Mouse (Mus musculus) forebrain, postnatal 0 days (tissue): ENCODE data around the gene Lrit2. TPM values are rescaled to one million over a fixed set of nuclear protein-coding genes. Genes with fewer than 3 reads are reported as not detected.

Source experiments
- ATAC-seq: fragments of 200-750 bp; cut with Nextera tagmentation; 2 replicates; pipeline ENCODE4 v1.8.0; 2017; ENCODE audit warnings: mild to moderate bottlenecking, moderate library complexity
- DNase-seq: peaks from one replicate; pipeline ENCODE4 v3.0.0-alpha.2; 2015
- H3K27ac ChIP-seq: fragments of 300-500 bp; sonication (generic); 2 replicates; pipeline ENCODE4 v1.5.1; 2014; ENCODE audit warnings: low read depth, mild to moderate bottlenecking, antibody characterized with exemption, low read length, moderate library complexity, mixed read lengths
- H3K27me3 ChIP-seq: fragments of 300-500 bp; sonication (generic); 2 replicates; pipeline ENCODE4 v1.6.1; 2014; ENCODE audit warnings: mild to moderate bottlenecking, low read length, mixed read lengths; ENCODE audit not compliant: insufficient read depth
- H3K36me3 ChIP-seq: fragments of 300-500 bp; sonication (generic); 2 replicates; pipeline ENCODE4 v1.6.1; 2014; ENCODE audit warnings: mild to moderate bottlenecking, moderate library complexity; ENCODE audit not compliant: insufficient read depth
- H3K4me1 ChIP-seq: fragments of 300-500 bp; sonication (generic); 2 replicates; pipeline ENCODE4 v1.6.1; 2014; ENCODE audit warnings: antibody characterized with exemption; ENCODE audit not compliant: insufficient read depth
- H3K4me2 ChIP-seq: fragments of 300-500 bp; sonication (generic); 2 replicates; pipeline ENCODE4 v1.6.1; 2014; ENCODE audit warnings: low read depth, mild to moderate bottlenecking, moderate library complexity
- H3K4me3 ChIP-seq: fragments of 300-500 bp; sonication (generic); 2 replicates; pipeline ENCODE4 v1.5.1; 2014; ENCODE audit warnings: low read depth, low read length, mixed read lengths
- H3K9ac ChIP-seq: fragments of 300-500 bp; sonication (generic); 2 replicates; pipeline ENCODE4 v1.6.1; 2014; ENCODE audit warnings: mild to moderate bottlenecking
- H3K9me3 ChIP-seq: fragments of 300-500 bp; sonication (generic); 2 replicates; pipeline ENCODE4 v1.6.1; 2016; ENCODE audit warnings: low read length
- CTCF ChIP-seq: sonication (generic); IDR thresholded peaks from 2 replicates; pipeline ENCODE4 v1.5.1; 2016; ENCODE audit warnings: antibody characterized with exemption, control low read depth, low read depth
- WGBS: fragments of 180-500 bp; shearing (Covaris S2); extraction: QIAGEN DNeasy Blood & Tissue Kit; methylation state at CpG from one replicate; pipeline ENCODE4 v1.1.7; 2014; 5-methylcytosine and 5-hydroxymethylcytosine counted together
- polyA plus RNA-seq: library from polyadenylated mRNA; unstranded; fragments of >200 nt; fragmentation: Nextera tagmentation; extraction: Ambion mirVana; gene quantifications from 2 replicates; pipeline ENCODE4 v1.2.1, GENCODE M21; 2015
- total RNA-seq: library from RNA; depleted of rRNA; stranded (reverse); fragments of >200 nt; gene quantifications from 2 replicates; pipeline ENCODE4 v1.2.3, GENCODE M21; 2014

Gene Lrit2
- total and polyA plus RNA-seq, 2 experiments from 2014 or later, result not detected

DNA sequence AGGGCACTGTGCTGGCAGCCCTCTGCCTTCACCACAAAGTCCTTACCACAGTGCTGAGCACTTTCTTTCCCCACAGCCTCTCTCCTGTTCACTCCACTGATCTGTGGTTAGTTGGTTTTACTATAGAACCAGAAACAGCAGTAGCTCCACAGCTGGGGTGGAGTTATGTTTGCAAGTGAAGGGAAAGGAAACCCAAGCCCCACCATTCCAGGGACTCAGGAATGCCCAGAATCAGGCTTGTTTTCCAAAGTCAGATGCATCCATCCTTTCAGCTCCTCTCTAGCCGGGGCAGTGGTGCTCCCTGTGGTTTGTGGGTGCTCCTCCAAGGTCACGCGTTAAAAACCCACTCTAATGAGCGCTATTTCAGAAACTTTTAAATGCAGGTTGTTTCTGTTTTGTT, 27.8 kb downstream of the Lrit2 start:
- 83% methylated on average over 4 of the region's 4 CpGs for WGBS
- Histone ChIP-seq H3K27ac (no peak overlapping the region), H3K4me2 (no peak overlapping the region), H3K9me3 (no peaks in the 10 kb centered on the region), H3K27me3 (no peaks in the 10 kb centered on the region), H3K4me3 (no peak overlapping the region), H3K4me1 (0 out of 2 replicates have a peak, but pooled peaks cover 2% of the 10 kb centered on the region), H3K9ac (no peak overlapping the region), H3K36me3 (no peaks in the 10 kb centered on the region)
- DNase-seq (no peak), ATAC-seq (no peak)
- TF ChIP-seq CTCF, result no peak

DNA sequence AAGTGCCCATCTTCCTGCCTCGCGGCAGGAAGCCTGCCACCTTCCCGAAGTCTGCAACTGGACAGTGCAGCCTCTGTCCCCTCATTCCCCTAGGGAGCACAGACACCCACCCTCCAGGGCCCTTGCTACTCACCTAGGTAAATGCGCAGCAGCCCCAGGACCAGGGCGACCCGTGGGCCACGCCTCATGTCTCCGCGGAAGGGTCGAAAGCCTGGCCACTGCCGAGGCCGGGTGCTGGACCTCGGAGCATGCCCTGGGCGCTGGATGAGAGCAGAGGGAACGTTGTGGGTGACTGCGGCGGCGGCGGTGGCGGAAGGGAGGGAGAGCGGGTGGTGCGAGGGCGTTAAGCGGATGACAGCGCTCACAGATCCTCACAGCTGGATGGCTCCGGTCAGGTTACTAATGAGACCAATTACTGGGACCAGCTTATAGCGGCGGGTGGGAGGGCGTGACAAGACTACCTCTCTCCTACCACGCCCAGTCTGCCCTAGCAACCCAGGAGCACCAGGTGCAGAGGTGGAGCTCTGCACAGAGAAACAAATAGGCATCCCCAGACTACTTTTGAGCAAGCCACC, 30.3 kb downstream of the Lrit2 start, which contains the start of gene Cdhr1:
Gene Cdhr1 (minus strand): TSS at position 392 of the 575 bp plus-strand sequence.
- Histone ChIP-seq H3K36me3 (no peaks in the 10 kb centered on the region), H3K9me3 (no peaks in the 10 kb centered on the region), H3K4me2 (peak within 1 kb of the TSS; percentile 84), H3K4me1 (0 out of 2 replicates have a peak, but pooled peaks cover 2% of the 10 kb centered on the region), H3K9ac (peak within 1 kb of the TSS; percentile 61), H3K27ac (no peak within 1 kb of the TSS), H3K27me3 (no peaks in the 10 kb centered on the region), H3K4me3 (peak within 1 kb of the TSS; percentile 44)
- TF ChIP-seq CTCF, result no peak
- peak; percentile 75 for ATAC-seq
- peak; percentile 26 for DNase-seq
- under 1% methylated on average over 30 of the region's 30 CpGs for WGBS

DNA sequence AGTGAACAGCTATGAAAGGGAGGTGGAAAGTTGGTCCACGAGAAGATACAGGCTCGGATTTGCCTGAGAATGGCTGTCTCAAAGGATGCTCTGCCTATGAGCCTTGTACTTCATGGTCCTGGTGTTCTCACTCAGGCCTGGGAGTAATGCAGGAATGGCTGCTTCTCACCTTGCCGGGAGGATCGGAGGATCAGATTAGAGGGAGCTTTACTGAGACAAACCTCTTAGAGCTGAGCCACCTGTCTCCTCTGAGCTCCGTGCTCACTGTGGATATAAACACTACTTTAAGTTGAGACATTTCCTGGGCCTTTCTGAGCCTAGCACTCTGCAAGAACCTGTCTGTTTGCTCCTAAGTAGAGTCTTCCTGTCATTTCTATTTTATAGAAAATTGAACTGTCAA, 33.8 kb downstream of the Lrit2 start:
- 77% methylated on average over 5 of the region's 5 CpGs for WGBS
- H3K36me3 ChIP-seq, result no peaks in the 10 kb centered on the region
- DNase-seq (no peak), ATAC-seq (no peak)
- H3K27ac ChIP-seq, result no peak overlapping the region
- H3K27me3 ChIP-seq, result no peaks in the 10 kb centered on the region
- no peak overlapping the region for H3K4me2 ChIP-seq
- H3K4me3 ChIP-seq, result no peak overlapping the region
- TF ChIP-seq CTCF, result no peak
- no peak overlapping the region for H3K9ac ChIP-seq
- 0 out of 2 replicates have a peak, but pooled peaks cover 2% of the 10 kb centered on the region for H3K4me1 ChIP-seq
- H3K9me3 ChIP-seq, result no peaks in the 10 kb centered on the region

DNA sequence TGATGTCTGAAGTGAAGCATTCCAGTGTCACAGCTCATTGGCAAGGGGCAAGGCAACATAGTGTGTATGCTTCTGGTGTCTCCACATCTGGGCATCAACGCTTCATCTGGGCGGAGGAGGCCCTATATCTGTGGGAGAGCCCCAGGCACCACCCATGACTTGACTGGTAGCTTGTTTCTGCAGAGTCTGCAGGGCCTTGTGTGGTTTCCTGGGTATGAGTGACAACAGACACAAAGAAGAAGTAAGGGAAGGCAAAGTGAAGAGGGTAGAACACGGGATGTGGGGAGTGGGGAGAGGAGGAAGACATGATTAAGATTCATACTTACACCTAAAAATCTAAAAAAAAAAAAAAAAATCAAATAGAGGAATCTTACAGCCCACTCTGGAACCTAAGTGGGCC, 34.8 kb downstream of the Lrit2 start:
- TF ChIP-seq CTCF, result no peak
- WGBS, result 81% methylated on average over 3 of the region's 3 CpGs
- no peaks in the 10 kb centered on the region for H3K27me3 ChIP-seq

DNA sequence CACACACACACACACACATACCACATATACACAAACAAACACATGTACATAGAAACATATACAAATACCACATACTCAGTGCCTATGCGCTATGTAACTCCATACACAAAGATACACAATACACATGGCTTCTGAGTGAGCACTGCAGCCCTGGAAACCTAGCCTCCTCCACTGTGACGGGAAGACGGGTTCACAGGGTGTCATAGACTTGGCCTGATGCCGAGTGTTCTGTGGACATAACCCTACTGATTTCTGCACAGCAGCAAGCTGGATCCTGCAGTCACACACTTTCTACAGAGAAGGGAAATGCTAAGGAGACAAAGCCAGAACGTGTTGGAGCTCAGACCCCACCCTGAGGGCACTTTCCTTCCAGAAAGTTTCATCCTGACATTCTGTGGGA, 37.0 kb downstream of the Lrit2 start:
- ATAC-seq (peak; percentile 12; the same call in 1 of the 2 replicates), DNase-seq (peak; percentile 15)
- no peak overlapping the region for H3K4me2 ChIP-seq
- 60% methylated on average over 5 of the region's 5 CpGs for WGBS
- H3K9ac ChIP-seq, result no peak overlapping the region
- H3K9me3 ChIP-seq, result no peaks in the 10 kb centered on the region
- H3K36me3 ChIP-seq, result no peaks in the 10 kb centered on the region
- H3K4me3 ChIP-seq, result no peak overlapping the region
- no peak overlapping the region for H3K27ac ChIP-seq
- TF ChIP-seq CTCF, result no peak
- H3K4me1 ChIP-seq, result no peaks in the 10 kb centered on the region
- no peaks in the 10 kb centered on the region for H3K27me3 ChIP-seq

More for the DNA sequence above, 34.8 kb downstream of the Lrit2 start:
- H3K4me2 ChIP-seq, result no peak overlapping the region
- no peaks in the 10 kb centered on the region for H3K36me3 ChIP-seq
- 0 out of 2 replicates have a peak, but pooled peaks cover 2% of the 10 kb centered on the region for H3K4me1 ChIP-seq
- no peaks in the 10 kb centered on the region for H3K9me3 ChIP-seq
- no peak overlapping the region for H3K4me3 ChIP-seq
- ATAC-seq (no peak), DNase-seq (no peak)
- no peak overlapping the region for H3K27ac ChIP-seq
- H3K9ac ChIP-seq, result no peak overlapping the region

DNA sequence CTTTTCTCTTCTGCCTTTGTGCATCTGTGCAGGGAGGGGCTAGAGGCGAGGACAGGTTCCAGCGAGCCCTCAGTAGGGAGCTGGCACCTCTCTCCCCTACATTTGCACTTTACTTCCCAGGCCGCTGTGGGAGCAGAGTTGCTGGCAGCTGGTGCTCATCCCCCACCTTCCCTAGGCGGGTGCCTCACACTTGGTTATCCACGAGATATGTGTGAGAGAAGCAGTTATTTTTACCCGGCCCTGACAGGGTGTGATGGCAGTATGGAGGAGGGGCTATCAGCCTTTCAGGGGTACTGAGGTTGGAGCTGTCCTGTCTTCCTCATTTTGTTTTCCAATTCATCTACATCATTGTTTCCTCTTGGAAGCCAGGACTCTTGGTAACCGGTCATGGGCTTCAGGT, 38.1 kb downstream of the Lrit2 start:
- Histone ChIP-seq H3K9ac (no peak overlapping the region), H3K27me3 (no peaks in the 10 kb centered on the region), H3K9me3 (no peaks in the 10 kb centered on the region), H3K4me2 (no peak overlapping the region), H3K4me3 (no peak overlapping the region), H3K27ac (no peak overlapping the region), H3K4me1 (no peaks in the 10 kb centered on the region), H3K36me3 (no peaks in the 10 kb centered on the region)
- no peak for TF ChIP-seq CTCF
- ATAC-seq (peak; percentile 69), DNase-seq (no peak)
- 33% methylated on average over 7 of the region's 7 CpGs for WGBS

DNA sequence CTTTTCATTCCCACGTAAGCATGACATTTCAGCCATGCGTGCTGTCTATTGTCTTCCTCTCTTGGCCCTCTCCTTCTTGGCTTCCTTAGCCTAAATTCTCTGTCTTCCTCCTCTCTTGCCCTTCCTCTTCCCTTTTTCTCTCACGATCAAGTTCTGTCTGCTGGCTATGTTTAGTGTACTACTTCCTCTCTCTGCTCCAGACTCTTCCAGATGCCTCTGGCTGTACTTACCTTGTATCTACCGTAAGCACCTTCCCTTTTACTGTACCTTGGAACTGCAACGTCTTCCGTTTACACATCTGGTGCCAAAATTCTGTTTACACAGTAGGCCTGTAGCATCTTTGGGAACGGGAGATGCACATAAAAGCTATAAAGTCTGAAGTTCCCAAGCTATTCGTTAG, 41.7 kb downstream of the Lrit2 start:
- Histone ChIP-seq H3K9ac (no peak overlapping the region), H3K27me3 (no peaks in the 10 kb centered on the region), H3K4me1 (no peaks in the 10 kb centered on the region), H3K4me3 (no peak overlapping the region), H3K27ac (no peak overlapping the region), H3K36me3 (no peaks in the 10 kb centered on the region), H3K9me3 (no peaks in the 10 kb centered on the region), H3K4me2 (no peak overlapping the region)
- WGBS, result 87% methylated on average over 8 of the region's 8 CpGs
- no peak for TF ChIP-seq CTCF
- ATAC-seq (no peak), DNase-seq (no peak)
